Mouse (Mus musculus) midbrain, postnatal 0 days (tissue): ENCODE results near the gene Vsig10. TPM values are rescaled to one million over a fixed set of nuclear protein-coding genes. Genes with fewer than 3 reads are reported as not detected.
A peak's percentile ranks its signal among the peaks of the same experiment; 100 is the strongest.

Experiments used
- ATAC-seq: fragments of 200-750 bp; cut with Nextera tagmentation; 2 replicates; pipeline ENCODE4 v1.8.0; 2017; ENCODE audit warnings: moderate number of reproducible peaks, mild to moderate bottlenecking, moderate TSS enrichment, moderate library complexity; ENCODE audit not compliant: low FRiP score
- DNase-seq: peaks from one replicate; pipeline ENCODE4 v3.0.0-alpha.2; 2015; ENCODE audit warnings: low spot score
- H3K27ac ChIP-seq: fragments of 300-500 bp; sonication (generic); 2 replicates; pipeline ENCODE4 v1.5.1; 2014; ENCODE audit warnings: low read depth, mild to moderate bottlenecking, low read length, mixed read lengths
- H3K27me3 ChIP-seq: fragments of 300-500 bp; sonication (generic); 2 replicates; pipeline ENCODE4 v1.6.1; 2014; ENCODE audit warnings: low read length, control low read depth, mixed read lengths; ENCODE audit not compliant: insufficient read depth
- H3K36me3 ChIP-seq: fragments of 300-500 bp; sonication (generic); 2 replicates; pipeline ENCODE4 v1.6.1; 2014; ENCODE audit warnings: low read length, control low read depth, mixed read lengths; ENCODE audit not compliant: insufficient read depth
- H3K4me1 ChIP-seq: fragments of 300-500 bp; sonication (generic); 2 replicates; pipeline ENCODE4 v1.6.1; 2014; ENCODE audit warnings: mild to moderate bottlenecking, control low read depth, antibody characterized with exemption, low read length, mixed read lengths; ENCODE audit not compliant: insufficient read depth
- H3K4me2 ChIP-seq: fragments of 300-500 bp; sonication (generic); 2 replicates; pipeline ENCODE4 v1.6.1; 2014; ENCODE audit warnings: low read depth, mild to moderate bottlenecking, low read length, mixed read lengths; ENCODE audit not compliant: poor library complexity, severe bottlenecking
- H3K4me3 ChIP-seq: fragments of 300-500 bp; sonication (generic); 2 replicates; pipeline ENCODE4 v1.5.1; 2014; ENCODE audit warnings: low read depth, mild to moderate bottlenecking, low read length, moderate library complexity
- H3K9ac ChIP-seq: fragments of 300-500 bp; sonication (generic); replicated peaks from 2 replicates; pipeline ENCODE4 v1.6.1; 2014; ENCODE audit warnings: mild to moderate bottlenecking, low read length, moderate library complexity, mixed read lengths; ENCODE audit not compliant: poor library complexity, severe bottlenecking
- H3K9me3 ChIP-seq: fragments of 300-500 bp; sonication (generic); 2 replicates; pipeline ENCODE4 v1.6.1; 2016; ENCODE audit warnings: low read length, control low read depth
- CTCF ChIP-seq: IDR thresholded peaks from 2 replicates; pipeline ENCODE4 v1.5.1; 2016; ENCODE audit warnings: antibody characterized with exemption, mild to moderate bottlenecking
- WGBS: fragments of 180-500 bp; shearing (Covaris S2); extraction: QIAGEN DNeasy Blood & Tissue Kit; methylation state at CpG from one replicate; pipeline ENCODE4 v1.1.7; 2014; 5-methylcytosine and 5-hydroxymethylcytosine counted together
- polyA plus RNA-seq: library from polyadenylated mRNA; unstranded; fragments of >200 nt; fragmentation: Nextera tagmentation; extraction: Ambion mirVana; gene quantifications from 2 replicates; pipeline ENCODE4 v1.2.1, GENCODE M21; 2015
- total RNA-seq: library from RNA; depleted of rRNA; stranded (reverse); fragments of >200 nt; gene quantifications from 2 replicates; pipeline ENCODE4 v1.2.3, GENCODE M21; 2014

Vsig10 gene
- total and polyA plus RNA-seq, 2 experiments from 2014 or later = 1.5 to 7.1 TPM

- Histone ChIP-seq H3K4me2 (no peak overlapping the region), H3K27me3 (no peaks in the 10 kb centered on the region), H3K36me3 (no peaks in the 10 kb centered on the region), H3K27ac (no peak overlapping the region), H3K9me3 (no peaks in the 10 kb centered on the region), H3K4me3 (no peak overlapping the region), H3K4me1 (no peaks in the 10 kb centered on the region), H3K9ac (no peak overlapping the region)
- no peak for TF ChIP-seq CTCF
- DNase-seq (no peak), ATAC-seq (no peak)
- WGBS = 93% methylated on average over 5 of the region's 5 CpGs
These were observed 13.1 kb upstream of the Vsig10 start for GRCm38 (mm10) chr5:117305754-117306153.

- no peak overlapping the region for H3K4me3 ChIP-seq
- ATAC-seq = no peak
- H3K9me3 ChIP-seq = no peaks in the 10 kb centered on the region
- H3K36me3 ChIP-seq = no peaks in the 10 kb centered on the region
- H3K9ac ChIP-seq = no peak overlapping the region
- no peak for DNase-seq
- H3K27ac ChIP-seq = no peak overlapping the region
- no peak overlapping the region for H3K4me2 ChIP-seq
- H3K27me3 ChIP-seq = no peaks in the 10 kb centered on the region
- no peaks in the 10 kb centered on the region for H3K4me1 ChIP-seq
- 0 out of 2 replicates have a peak, but pooled peaks have one; percentile 15 for TF ChIP-seq CTCF
- 96% methylated on average over 2 of the region's 2 CpGs for WGBS
These were observed 12.1 kb upstream of the Vsig10 start for GRCm38 (mm10) chr5:117306826-117307225.

- Histone ChIP-seq H3K9me3 (no peaks in the 10 kb centered on the region), H3K4me1 (no peaks in the 10 kb centered on the region), H3K27me3 (no peaks in the 10 kb centered on the region), H3K9ac (no peak overlapping the region), H3K36me3 (no peaks in the 10 kb centered on the region), H3K27ac (no peak overlapping the region), H3K4me3 (no peak overlapping the region), H3K4me2 (no peak overlapping the region)
- 45% methylated on average over 11 of the region's 11 CpGs for WGBS
- ATAC-seq = no peak
- peak; percentile 65 for TF ChIP-seq CTCF
- DNase-seq = peak; percentile 33
These were observed 11.2 kb upstream of the Vsig10 start for GRCm38 (mm10) chr5:117307699-117308098.

- Histone ChIP-seq H3K4me2 (peak overlapping the region; percentile 1), H3K9ac (no peak overlapping the region), H3K4me1 (0 out of 2 replicates have a peak, but pooled peaks cover 3% of the 10 kb centered on the region), H3K36me3 (no peaks in the 10 kb centered on the region), H3K4me3 (no peak overlapping the region), H3K27me3 (no peaks in the 10 kb centered on the region), H3K9me3 (no peaks in the 10 kb centered on the region), H3K27ac (no peak overlapping the region)
- ATAC-seq (no peak), DNase-seq (no peak)
- 33% methylated on average over 14 of the region's 14 CpGs for whole genome bisulfite sequencing
- TF ChIP-seq CTCF = no peak
These were observed 5.5 kb upstream of the Vsig10 start for GRCm38 (mm10) chr5:117313420-117313819.

- Histone ChIP-seq H3K4me2 (peak overlapping the region; percentile 1), H3K27ac (no peak overlapping the region), H3K9me3 (no peaks in the 10 kb centered on the region), H3K4me3 (no peak overlapping the region), H3K36me3 (no peaks in the 10 kb centered on the region), H3K27me3 (no peaks in the 10 kb centered on the region), H3K9ac (no peak overlapping the region), H3K4me1 (0 out of 2 replicates have a peak, but pooled peaks cover 3% of the 10 kb centered on the region)
- no peak for DNase-seq
- ATAC-seq = no peak
- 48% methylated on average over 10 of the region's 10 CpGs for WGBS
- TF ChIP-seq CTCF = no peak
These were observed 5.0 kb upstream of the Vsig10 start for GRCm38 (mm10) chr5:117313909-117314308.

GRCm38 (mm10) chr5:117314587-117315428 is 4.1 kb upstream of the Vsig10 start:
- 0 out of 2 replicates have a peak, but pooled peaks cover 3% of the 10 kb centered on the region for H3K4me1 ChIP-seq
- ATAC-seq (no peak), DNase-seq (no peak)
- H3K36me3 ChIP-seq = no peaks in the 10 kb centered on the region
- 0 out of 2 replicates have a peak overlapping the region, but pooled peaks have one; percentile 13 for H3K9ac ChIP-seq
- no peak overlapping the region for H3K4me3 ChIP-seq
- no peaks in the 10 kb centered on the region for H3K27me3 ChIP-seq
- no peak overlapping the region for H3K27ac ChIP-seq
- TF ChIP-seq CTCF = no peak
- no peaks in the 10 kb centered on the region for H3K9me3 ChIP-seq
- H3K4me2 ChIP-seq = no peak overlapping the region
- 21% methylated on average over 9 of the region's 9 CpGs for WGBS
